Mouse (Mus musculus) activated CD4-positive, CD25-positive, alpha-beta regulatory T cell, adult 9 weeks (primary cell): ENCODE data around the gene Tecpr1. TPM values are rescaled to one million over a fixed set of nuclear protein-coding genes. Genes with fewer than 3 reads are reported as not detected.

Source experiments
- polyA plus RNA-seq: library from polyadenylated mRNA; unstranded; fragments of 100-300 nt; shearing (Covaris generic); gene quantifications from one replicate; pipeline ENCODE4 v1.2.1, GENCODE M21; 2017

Tecpr1 gene
- polyA plus RNA-seq, result 237 TPM

DNA sequence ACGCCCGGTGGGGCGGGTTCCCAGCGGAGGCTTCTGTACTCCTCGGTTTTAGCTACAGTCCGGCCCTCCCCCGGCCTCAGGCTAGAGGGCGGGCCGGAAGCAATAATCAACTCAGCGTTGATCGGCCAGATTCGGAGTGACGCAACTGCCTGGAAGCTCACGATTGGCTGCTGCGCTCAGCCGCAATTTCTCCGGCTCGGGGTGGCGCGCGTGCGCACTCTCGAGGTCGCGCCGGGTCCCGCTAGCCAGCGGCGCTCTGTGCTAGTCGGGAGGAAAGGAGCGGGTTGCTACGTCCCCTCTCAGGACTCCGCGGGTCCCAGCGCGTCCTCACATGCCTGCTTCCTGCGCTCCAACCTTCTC lies at the start of gene Tecpr1:
Tecpr1 (minus strand) TSS at position 113 of the 360 bp plus-strand sequence.

DNA sequence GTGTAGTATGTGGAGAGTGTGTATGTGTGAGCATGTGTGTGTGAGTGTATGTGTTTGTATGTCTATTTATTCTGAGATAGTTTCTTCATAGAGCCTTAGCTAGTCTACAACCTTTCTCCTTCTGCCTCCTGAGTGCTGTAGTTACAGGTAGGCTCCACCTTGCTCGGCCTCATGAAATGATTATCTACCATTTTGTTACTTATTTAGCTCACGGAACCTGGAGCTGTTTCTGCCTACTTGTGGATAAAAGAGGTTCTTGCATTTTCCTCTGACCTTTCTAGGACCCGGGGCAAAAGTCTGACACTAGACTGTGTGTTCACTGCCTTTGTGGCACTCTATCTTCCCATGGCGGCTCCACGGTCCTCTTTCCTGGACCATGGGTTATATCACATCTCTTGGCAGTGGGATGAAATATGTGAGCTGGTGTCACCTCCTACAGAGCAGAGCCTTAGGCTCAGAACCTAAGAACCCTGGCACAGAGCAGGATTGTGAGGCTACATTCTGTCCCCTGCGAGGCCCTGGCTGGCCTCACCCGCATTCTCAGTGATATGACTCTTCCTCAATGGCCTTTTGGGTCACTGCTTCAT lies 20.6 kb upstream of the Tecpr1 start, which contains the start of gene Bri3:
Bri3 (plus strand) TSS at position 537 of the 587 bp plus-strand sequence.

GRCm38 (mm10) chr5:144189950-144190583 lies 33.3 kb downstream of the Tecpr1 start, which contains the start of gene Bhlha15:
Gene Bhlha15, plus strand, starts transcription at chr5:144190286.

Other genes starting within 250 kb of the Tecpr1 start
- gene Ccz1, start 208.7 kb downstream of the Tecpr1 start, polyA plus RNA-seq, result 54.9 TPM
- gene Ocm, start 196.9 kb downstream of the Tecpr1 start, polyA plus RNA-seq, result not detected
- 3.6 TPM for gene Lmtk2, start 123.2 kb downstream of the Tecpr1 start, polyA plus RNA-seq
- gene Bhlha15, start 33.3 kb downstream of the Tecpr1 start, polyA plus RNA-seq, result 0.21 TPM
- gene Bri3, start 20.8 kb upstream of the Tecpr1 start, polyA plus RNA-seq, result 4.0 TPM
- 0.46 TPM for gene Baiap2l1, start 134.5 kb upstream of the Tecpr1 start, polyA plus RNA-seq